Mouse (Mus musculus) left cerebral cortex, adult 11 months (tissue): ENCODE measurements at regions not wholly inside any gene's neighbourhood (a gene's known extent, or its start where the extent isn't known, plus 50 kb on each side); places are given as distances from the start of the nearest gene placed in this dataset.

ENCODE experiments used
- DNase-seq: peaks from one replicate; pipeline ENCODE4 v3.0.0; 2022; ENCODE audit warnings: low spot score

DNA sequence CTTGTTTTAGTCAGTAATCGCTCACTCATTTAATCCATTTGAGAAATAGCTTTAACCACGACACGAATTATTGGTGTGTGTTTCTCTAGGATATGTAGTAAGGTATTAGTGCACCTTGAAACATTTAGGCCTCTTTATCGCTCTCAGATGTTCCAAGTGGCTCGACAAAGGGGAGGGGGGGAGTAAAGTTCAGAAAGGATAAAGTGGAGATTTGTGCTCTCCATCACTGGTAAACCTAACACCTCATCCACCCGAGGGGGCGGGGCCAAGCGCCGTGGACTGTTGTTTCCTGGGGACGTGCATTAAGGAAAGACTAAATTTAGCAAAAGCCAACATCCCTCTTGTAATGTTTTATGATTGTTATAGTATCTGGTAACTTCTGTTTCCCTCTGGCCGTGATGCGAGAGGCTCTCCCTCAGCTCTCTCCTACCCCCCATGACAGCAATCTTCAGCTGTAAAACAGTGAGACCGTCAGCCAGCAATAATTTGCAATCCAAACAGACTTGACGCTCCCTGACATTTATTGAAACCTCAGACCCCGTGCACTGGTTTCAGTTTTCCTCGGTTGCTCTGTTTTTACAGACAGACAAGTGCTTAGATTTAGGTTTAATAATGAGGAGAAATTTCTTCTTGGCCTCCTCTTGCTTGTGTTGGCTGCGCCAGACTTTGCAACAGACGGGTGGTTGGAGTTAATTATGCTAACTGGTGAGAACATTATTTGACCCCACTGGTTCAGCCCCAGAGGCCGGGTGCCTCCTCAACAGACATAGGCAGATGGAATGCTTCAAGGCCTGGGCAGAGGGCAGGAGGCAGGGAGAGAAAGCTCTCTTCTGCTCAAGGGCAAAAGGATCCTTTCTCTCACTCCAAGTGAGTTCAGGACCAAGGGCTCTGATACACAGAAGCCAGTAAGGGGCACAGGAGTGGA lies 542.8 kb upstream of the Sox9 start:
- no peak for DNase-seq

DNA sequence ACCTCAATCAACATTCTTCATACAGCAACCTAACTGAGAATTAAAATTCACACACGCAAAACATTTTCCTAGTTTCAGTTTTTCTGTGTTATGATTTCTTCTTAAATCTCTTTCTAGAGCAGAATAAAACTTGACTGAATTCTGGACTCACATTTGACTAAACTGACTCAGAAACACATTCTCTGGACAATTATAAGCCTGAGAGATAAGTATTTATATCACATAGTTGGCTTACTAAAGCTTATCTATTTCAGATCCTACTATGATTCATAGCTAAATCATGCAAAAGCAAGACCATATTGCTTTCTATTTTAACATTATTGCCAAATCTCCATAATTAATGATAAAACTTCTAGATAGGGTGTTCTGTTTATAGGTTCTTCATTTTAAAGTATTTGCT lies 529.5 kb upstream of the Sox9 start:
- no peak for DNase-seq

DNA sequence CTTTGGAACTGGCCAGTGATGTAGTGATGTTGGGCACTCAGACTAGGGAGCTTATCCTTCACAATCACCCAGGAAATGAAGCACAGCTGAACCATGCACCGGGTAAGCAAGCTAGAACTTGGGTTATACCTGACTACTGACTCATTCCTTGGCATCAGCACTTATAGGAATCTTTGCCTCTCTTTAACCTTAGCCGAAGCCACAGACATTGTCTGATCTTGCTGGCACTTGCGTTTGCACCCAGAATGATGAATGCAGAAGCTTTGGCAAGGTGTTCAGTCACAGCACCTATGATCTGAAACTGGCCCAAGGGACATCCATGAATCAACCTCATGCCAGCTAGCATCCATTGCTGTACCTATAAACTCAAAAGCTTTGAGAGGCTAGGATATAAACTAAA lies 529.0 kb upstream of the Sox9 start:
- no peak for DNase-seq

DNA sequence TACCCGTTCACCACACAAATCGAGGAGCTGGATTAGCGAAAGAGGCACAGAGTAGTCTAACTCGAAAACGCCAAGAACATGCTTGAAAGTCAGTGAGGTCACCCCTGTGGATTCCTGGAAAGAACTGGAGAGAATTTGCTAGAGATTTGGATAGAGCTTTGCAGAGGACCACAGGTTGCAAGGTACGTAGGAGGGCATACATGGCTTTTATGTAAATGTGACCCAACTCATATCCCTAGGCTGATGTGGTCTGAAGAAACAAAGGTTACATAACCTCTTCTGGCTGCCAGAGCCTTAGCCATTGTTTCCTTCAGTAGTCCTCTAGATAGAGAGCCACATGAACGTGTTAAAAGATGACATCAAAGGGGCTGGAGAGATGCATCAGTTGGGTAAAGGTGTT lies 525.7 kb upstream of the Sox9 start:
- no peak for DNase-seq

DNA sequence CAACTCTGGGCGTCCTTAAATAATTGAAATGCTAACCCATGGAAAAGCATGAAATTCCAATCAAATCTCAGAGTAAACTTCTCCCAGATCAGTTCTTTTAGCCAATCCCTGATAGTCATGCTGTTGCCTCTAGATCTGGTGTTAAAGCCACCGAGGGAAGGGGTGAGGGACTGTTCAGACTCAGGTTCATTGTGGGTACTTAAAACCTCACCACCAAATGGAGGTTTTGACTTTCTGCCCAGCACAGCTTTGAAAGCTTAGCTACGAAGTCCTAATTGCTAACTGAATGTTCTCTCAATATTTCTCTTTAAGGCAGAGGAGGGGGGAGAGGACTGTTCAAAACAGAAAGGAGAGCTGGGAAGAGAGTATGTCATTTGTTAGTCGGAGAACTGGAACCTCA lies 517.9 kb upstream of the Sox9 start:
- DNase-seq, result no peak

DNA sequence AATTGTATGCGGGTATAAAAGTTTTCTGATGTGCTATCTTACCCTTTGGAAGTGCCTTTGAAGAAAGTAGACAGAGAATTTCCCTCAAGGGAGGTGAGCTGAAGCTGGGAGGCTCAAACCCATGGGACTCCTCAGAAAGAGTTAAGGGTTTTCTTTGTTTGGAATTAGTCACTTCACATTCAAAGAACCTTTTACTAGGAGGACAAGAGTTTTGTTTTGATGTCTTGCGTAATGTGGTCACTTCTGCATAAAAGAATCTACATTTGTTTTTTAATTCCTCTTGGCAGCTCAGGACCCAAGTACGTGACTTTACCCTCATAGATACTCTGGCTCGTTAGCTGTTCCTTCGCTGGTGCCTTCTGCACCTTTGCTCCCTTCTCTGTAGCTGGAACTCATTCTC lies 511.1 kb upstream of the Sox9 start:
- no peak for DNase-seq

DNA sequence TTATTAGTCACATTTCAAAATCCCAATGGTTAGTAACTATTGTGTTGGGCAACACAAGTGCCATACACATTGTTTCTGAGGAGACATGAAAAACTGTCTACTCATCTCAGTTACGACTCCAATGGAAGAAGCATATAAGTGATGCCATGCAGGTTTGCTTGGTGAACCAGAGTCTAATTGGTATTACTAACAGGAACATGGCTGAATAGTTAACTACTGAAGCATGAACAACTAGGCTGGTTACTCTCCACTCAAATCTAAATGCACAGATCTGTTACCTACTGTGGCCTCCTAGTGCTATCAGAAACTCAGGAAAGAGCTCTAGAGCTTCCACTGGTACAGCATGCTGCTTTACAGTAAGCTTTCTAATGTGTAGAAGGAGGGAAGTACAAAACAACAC lies 503.5 kb upstream of the Sox9 start:
- no peak for DNase-seq

DNA sequence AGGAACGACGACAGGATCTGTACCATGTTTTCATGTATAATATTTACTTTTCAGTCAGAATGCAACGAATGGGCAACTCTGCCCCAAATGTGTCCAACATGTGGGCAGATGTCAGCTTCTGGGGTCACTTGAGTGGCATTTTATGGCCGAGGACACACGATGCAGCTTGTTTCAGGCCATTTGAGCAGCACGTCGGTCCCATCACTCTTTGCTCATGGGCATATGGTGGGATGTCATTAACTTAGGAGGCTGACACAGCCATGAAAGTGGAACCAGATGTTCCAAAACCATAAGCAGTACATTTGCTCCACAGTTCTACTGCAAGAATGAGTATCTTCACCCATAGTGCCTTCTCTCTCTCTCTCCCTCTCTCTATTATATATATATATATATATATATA lies 499.1 kb upstream of the Sox9 start:
- no peak for DNase-seq

DNA sequence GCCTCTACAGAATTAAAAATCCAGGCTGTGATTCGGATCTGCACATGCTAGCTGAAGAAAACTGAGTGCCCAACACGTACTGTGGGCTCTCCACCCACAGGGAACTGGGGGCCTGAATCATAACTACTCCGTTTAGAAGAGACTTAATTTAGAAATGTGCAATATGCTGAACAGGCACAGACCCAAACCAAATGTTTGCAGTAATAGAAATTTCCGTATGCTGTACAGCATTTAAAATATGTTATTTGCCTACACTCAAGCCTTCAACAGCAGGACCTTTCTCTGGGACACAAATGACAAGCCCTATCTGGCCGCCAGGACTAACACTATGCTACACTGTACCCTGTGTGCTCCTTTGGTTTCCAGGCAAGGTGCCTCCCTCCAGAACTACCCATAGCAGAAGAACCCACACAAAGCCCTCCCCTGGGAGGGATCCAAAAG lies 483.1 kb upstream of the Sox9 start:
- DNase-seq, result peak; percentile 8

DNA sequence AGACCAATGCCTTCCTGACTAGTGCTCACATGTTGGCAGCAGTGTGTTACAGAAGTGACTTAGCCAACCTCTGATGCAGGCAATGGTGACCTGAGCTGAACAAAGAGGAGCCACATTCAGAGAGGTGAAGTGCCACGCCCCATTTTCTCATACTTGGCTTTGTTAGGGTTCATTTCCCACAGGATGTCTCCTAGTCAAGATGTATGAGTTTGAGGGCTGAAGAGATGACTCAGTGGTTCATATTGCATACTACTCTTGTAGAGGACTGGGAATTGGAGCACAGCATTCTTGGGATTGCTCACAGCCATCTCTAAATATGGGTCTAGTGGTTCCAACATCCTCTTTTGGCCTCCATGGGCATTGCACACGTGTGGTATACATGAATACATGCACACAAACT lies 478.9 kb upstream of the Sox9 start:
- DNase-seq, result no peak

DNA sequence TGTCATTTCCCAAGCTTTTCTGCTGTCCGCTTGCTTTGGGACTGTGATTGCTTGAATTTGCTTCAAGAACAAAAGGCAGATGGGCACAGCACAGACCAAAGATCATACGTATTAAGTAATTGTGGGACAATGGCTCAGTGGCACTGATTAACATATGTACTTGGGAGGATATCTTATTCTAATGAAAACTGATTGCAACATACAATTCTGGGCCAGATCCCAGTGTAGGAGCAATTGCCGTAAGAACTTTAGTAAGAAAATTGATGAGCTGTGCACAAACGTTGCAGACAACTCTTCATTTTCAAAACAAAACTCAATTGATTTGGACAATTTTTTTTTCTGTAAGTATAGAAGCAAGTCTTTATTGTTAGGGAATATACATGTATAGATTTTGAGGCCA lies 456.2 kb upstream of the Sox9 start:
- no peak for DNase-seq

DNA sequence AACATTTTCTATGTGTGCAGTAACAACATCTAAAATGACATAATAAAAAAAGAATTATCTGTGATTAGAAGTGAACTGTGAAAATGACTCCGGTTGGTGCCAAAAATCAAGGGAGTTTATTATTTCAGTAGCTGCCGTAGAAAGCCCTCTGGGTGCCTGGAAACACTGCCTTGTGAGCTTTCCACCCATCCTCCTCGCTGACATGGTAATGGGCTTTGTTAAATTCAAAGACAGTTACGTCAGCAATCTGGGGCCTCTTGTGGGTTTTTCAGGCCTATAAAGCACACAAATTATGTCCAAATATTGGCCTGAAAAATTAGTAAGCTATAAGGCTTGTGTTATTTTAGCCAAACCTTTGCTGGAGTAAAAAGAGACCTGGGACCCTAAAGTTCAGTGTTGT lies 454.4 kb upstream of the Sox9 start:
- no peak for DNase-seq

DNA sequence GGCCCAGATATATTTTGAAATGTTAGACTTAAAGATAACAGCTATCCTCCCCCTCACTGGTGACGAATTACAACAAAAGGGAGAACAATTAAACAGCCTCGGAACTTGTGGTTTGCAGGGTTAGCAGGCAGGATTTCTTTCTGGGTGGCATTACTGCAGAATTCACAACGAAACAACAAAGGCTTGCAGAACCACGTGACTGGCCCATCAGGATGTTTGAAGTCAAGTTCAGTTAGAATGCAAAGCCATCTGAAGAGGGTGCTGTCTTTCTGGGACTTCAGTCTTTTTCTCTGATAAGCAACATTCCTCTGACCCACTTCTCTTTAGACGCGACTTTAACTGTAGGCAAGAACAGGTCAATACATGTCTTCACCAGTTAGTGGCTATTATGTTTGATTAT lies 436.9 kb upstream of the Sox9 start:
- DNase-seq, result no peak

DNA sequence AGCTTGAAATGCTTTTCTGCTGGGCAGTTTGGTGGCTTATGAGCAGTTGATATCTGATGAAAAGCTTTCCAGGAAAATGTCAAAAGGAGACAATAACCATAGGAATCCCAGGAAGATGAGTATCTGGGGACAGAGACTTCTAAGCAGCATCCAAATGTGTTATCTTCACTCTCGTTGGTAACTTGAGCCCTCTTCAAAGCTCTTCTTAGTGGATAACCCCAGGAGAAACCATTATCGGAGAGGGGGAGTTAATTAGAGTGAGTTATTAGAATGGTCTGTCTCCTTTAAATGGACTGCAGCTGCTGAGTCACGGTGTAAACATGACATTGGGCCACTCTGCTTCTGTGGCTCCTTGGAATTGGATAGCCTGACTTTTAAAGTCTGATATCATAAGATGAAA lies 436.4 kb upstream of the Sox9 start:
- DNase-seq, result no peak

DNA sequence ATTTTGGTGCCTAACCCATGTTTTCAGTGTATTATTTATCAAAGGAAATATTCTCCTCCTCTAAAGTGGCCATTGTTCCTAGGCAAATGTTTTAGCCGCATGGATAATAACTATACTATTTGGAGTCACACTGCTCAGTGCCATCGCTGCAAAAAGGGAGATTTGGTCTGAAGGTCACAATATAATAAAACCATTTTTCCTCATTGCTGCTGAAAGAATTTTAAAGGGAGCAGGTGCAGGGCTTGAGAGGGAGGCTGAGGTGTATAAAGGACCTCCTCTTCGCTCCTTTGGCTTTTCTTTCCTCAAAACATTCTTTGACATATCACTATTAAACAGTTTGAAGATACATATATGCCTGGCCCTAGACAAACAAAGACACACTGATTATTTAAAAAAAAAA lies 435.9 kb upstream of the Sox9 start:
- DNase-seq, result no peak

DNA sequence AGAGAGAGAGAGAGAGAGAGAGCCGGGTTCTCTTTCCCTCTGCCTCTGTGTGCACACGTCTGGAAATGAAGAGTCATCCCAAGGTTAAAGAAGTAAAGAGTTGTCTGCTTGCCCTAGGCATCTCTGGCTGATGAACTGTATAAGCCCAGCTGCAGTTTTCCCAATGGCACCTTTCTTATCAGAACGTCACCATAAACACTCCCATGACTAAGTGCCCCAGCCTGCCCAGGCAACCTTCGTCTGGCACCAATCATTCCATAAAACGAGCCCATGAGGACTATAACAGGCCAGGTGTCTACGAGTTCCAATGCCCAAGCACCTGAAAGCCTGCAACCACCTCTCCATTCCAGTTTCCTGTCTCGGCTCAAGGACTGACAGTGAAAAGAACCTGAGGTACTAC lies 435.5 kb upstream of the Sox9 start:
- no peak for DNase-seq

DNA sequence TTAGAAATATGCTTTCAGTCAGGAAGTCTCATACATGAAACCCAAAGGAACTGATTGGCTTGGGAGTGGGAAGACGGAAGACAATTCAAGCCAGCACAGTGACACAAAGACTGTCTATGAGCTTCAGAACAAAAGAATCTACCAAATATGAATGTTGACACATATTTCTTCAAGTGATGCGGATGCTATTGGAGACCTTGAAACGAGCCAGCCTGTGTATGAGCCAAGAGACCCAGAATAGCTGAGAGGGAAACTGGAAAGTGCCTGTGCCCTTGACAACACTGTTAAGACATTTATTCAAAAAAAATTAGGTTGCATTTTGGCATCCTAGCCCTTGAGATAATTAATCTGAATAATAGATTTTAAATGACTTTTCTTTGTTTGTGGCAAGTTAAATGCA lies 426.7 kb upstream of the Sox9 start:
- no peak for DNase-seq

DNA sequence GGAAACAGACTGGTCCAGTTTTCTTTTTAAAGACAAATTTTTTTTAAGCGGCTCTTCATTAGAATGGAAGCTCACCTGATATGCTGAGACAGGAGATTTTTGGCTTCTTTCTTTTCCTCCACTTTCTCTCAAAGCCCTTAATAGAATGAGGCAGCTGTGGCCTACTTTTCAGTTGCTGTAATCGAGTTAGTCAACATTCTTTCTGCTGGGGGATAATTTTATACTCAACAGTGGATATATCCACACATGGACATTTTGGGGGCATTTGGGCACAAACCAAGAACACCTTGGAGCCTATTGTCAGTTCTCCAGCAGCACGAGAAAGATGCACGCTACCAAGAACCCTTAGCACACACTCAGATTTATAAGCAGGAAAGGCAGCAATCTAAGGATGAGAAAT lies 415.3 kb upstream of the Sox9 start:
- DNase-seq, result no peak

DNA sequence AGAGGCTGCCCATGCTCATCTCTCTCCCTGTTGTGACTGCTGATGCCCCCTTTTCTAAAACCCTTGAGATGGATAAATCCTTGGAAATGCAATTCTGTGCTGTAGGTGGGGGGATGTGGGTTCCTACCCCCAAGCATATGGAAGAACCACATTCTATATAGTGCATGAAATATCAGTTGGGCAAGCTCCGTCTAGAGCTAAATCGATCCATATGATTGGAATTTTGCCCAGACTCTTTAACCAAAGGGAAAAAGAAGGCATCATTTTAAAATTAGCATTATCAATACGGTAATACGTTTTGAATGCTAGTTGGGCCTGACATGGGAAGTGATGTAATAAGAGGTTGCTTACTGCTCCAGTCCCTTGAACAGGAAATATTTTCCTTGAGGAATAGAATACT lies 411.1 kb upstream of the Sox9 start:
- DNase-seq, result no peak

DNA sequence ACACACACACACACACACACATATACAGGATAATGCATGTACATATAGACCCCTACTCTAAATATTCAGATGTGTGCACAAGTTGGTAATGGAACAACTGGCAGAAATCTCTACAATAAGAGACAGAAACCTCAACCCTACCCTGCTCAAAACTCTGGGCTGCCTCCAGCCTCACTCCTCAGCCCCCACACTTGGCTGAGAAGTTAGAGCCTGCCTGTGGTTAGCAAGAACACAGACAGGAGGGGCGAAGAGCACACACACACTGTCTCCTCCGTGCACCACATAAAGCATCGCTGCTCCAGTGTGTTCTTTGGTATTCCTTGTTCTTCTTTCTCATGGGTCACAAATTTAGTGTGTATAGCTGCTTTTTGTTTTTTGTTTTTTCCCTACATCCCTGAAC lies 382.0 kb upstream of the Sox9 start:
- DNase-seq, result peak; percentile 1

DNA sequence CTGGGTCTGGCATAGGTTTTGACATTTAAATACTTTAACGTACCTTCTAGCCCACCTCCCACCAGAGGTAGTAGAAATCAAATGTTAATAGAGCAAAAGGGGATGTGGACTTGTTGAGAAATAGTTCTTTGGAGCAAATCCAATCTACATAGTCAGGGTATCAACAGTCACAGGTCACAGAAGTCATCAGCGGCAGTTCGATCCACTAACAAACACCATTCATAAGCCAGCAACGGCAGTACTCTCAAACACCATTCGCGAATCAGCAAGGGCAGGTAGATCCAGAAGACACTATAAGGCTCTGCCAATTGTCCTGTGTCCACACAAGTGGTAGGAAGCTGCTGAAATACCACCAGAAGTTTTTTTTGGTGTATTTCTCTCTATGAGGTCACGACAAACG lies 374.3 kb upstream of the Sox9 start:
- no peak for DNase-seq

DNA sequence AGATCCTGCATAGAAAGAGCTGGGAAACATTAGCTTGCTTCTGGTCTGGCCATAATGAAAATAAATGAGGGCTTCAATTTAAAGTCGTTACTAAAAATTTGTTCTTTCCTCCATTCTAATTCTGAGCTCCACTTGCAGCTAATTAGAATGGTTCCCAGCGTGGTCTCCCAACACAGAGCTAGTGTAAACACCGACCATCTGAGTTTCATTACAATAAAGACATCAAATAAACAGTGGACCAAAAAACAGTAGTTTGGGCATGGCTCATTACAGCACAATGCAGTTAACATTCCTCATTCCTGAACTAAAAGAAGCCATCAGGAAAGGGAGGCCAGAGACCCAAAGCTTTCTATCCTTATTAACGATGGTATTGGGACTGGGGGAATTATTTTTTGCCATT lies 369.6 kb upstream of the Sox9 start:
- no peak for DNase-seq

DNA sequence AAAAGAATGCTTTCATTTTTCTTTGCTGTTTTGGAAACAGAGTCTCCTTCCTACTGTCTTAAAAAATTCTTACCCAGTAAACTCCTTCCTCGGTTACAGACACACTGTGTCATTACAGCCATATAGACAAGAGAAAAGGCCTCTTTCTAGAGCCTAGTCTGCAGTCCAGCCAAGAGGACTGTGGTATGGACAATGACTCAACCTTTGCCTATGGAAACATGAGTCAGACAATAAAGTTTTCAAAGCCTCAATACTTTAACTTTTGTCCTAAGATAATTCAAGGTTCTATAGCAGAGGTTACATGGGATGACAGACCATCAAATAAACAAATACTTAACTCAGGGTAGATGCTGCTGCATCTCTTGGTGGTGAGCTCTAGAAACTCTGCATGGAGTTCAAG lies 339.4 kb upstream of the Sox9 start:
- DNase-seq, result no peak

DNA sequence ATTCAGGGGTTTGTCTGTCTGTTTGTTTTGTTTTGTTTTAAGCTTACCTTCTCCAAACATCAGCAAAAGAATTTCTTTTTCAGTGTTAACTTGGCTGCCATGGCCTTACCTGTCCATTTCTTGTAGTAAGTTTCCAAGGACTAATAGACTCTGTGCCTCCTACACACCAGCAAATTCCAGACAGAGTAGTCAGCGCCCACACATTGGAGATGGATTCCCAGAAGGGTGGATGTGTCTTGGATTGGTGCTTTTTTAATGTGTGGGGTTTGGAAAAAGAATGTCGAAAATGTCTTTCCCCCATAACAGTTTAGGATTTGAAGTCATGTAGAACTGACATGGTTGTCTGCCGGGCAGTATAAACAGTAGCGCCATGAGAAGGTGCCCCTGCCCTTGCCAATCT lies 338.1 kb upstream of the Sox9 start:
- no peak for DNase-seq
